Mouse (Mus musculus) spleen, adult 12 weeks (tissue): ENCODE data around the gene Faf1.
A peak's percentile ranks its signal among the peaks of the same experiment; 100 is the strongest.
"Not testable (repeated sequence)": the region's sequence is repeated elsewhere in the genome, so short reads cannot be mapped to it uniquely, and the experiment has no call there.

Experiments
- DNase-seq: peaks from one replicate; pipeline ENCODE4 v3.0.0; 2022; ENCODE audit warnings: low spot score

Faf1 gene

DNA sequence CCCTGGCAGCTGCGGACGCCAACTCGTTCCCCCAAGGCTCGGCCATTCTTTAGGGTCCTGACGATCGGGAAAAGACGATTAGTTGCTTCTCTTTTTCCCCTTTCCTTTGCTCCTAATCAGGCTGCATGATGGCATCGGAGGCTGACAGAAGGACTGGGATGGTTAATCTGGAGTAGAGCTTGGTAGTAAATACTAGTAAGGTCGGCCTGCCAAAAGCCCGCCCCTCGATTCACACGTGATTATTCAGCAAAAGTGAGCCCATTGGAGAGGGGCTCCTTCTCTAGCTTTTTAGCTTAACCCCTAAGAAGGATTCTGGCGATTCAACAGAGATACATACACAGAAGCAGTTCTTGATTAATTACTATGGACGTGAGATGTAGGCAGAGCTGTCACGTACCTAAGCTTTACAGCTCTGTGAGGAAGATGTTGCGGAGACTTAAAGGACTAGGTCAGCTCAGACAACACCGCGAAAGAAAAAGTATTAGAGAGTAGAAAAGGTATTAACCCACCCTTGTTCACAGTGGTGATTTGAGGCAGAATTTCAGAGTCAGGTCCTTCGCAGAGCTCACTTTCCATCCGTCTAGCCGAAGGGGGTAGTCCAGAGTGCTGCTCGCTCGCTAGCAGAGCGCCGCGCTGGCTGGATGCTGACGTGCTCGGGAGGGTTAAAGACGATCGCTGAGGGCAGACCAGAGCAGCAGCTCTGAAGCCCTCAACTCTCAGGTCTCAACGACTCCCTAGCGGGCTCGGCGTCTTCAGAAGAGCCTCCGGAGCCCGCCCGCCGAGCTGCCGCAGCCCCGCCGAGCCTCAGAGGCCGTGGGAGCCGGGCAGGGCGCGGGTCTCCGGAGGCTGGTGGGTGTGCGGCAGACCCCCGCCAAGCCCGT is 11.0 kb upstream of the Faf1 start:
- peak; percentile 53 for DNase-seq

DNA sequence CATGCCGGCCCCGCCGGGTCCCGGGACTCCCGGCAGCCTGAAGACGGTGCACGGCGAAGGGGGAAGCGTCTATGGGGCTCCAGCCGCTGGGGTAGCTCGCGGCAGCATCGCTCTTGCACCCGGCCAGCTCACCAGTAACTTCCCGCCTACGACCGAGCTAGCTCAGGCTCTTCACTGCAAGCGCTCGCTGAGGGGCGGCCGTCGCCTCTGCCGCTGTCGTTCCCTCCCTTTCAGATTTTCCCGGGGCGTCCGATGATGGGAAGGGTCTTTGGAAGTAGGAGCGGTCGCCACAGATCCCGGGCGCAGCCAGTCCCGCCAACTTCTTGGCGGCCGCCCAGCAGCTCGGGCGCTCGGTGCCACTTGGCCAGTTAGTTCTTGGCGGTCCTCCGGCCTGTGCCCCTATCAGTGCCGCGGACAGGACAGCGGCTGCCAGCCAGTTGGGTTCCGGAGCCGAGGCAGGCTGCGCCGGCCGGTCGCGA is 10.4 kb upstream of the Faf1 start:
- DNase-seq, result no peak

DNA sequence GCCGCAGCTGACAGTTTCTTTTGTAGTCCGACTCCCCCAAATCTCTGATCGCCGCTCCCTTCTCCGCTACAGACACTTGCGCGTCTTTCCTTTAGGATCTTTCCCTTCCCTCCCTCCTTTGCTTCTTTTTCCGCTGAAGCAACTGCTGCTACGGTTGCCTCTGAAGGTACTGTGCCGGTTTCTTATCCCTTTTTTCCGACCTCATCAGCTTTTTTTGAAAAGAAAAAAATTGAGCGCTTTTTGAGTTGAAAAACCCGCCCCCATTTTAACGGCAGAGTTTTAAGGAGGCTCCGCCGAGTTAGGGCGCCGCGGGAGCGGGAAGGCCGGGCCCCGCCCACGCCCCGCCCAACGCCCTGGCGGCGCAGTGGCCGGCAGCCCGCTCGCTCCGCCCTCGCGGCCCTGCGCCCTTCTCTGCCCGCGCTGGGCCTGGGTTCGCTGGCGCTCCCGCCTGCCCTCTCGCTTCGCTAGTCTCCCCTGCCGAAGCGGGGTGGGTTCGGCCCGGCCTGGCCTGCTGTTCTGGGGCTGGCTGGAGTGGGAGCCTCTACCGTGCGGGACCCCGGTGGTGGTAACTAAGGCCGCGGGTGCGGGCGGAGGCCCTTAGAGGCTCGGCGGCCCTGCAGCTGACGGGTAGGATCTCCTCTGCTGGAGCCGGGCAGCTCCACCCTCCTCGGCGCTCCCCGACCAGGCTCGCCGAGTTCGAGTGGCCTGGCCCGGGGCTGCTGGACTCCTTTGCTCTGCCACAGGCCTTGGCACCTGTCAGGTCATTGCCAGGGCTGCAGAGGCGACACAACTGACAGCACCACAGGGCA is 9.7 kb upstream of the Faf1 start, which contains the start of gene Cdkn2c:
Gene Cdkn2c, minus strand, starts transcription at position 729 of the 809 bp plus-strand sequence.
- DNase-seq, result peak; percentile 90

DNA sequence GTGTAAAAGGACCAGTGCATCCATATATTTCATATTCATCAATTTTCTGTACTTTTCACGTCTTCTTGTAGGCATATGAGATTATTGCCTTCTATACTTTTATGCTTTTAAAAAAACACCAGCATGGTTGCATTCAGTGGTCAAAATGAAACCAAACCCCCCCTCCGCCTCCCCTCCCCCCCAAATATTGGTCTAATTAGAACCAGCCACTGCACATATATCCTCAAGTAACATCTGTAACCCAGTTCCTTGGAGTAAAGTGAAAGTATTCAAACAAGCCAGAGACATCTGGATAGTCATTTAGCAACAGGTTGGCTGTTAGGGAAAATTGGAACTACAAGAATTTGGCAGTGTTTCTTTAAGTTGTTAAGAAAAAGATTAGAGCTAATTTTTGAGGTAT is 8.9 kb upstream of the Faf1 start:
- DNase-seq, result no peak

DNA sequence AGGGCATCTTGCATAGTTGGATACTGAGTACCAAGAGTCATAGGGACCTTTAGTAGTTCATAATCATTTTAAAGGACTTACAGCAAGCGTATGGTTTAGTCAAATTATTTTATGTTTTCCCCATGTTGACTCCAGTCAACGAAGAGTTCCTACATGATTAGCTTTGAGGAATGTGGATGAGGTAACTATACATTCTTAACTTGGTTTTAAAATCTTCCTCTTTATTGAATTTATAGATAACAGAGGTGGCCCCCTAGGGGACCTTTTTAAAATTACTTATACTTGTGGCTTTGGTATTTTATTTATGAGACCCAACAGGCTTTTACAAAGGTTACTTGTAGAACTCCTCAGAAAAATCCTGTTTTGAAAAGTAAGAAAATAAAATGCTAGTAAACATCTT is 6.2 kb upstream of the Faf1 start:
- DNase-seq, result no peak

DNA sequence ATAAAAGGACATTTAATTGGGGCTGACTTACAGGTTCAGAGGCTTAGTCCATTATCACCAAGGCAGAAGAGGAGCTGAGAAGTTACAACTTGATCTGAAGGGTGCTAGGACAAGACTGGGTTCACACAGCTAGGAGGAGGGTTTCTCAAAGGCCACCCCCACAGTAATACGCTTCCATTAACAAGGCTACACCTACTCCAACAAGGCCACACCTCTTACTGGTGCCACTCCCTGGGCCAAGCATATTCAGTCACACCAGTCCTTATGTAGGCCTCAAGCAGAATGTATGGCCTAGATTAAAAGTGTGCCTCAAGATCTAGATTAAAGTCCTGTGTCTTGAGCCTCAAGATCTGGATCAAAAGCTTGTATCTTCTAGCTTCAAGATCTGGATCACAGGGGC is 4.4 kb upstream of the Faf1 start:
- DNase-seq, result no peak

DNA sequence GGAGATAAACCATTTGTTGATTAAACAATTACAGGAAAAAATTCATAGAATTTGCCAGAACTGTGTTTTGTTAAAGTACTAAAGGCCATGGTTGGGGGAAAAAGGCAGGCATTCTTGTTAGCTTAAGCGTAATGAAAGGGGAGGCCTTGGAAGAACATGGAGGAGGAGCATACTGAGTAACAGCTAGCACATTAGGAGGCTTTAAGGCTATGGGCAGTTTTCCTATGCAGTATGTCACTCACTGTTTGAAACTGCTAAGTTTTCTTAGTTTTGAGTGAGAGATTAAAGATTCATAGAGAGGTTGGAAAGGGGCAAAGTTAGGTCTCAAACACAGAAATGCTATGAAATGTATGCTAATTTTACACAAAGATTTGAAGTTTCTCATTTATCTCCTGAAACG is 2.3 kb upstream of the Faf1 start:
- no peak for DNase-seq

DNA sequence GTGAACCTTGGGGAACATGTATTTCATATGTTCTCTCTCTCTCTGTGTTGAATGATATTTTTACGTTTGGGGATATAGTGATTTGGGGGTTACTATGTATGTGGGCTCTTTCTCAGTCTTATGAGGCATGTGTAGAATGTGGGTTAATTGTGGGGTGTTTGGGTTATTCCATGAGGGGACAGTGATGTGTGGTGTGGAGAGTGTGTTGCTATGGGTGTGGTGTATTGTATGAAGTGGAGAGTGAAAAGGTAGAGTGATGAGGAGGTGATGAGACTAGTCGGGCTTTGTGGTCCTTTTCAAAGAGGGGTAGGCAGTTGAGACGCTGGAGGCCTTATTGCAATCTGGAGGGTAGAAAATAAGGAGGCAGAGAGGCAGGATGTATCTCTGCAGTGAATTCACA is 833 bp downstream of the Faf1 start:
- DNase-seq, result no peak

DNA sequence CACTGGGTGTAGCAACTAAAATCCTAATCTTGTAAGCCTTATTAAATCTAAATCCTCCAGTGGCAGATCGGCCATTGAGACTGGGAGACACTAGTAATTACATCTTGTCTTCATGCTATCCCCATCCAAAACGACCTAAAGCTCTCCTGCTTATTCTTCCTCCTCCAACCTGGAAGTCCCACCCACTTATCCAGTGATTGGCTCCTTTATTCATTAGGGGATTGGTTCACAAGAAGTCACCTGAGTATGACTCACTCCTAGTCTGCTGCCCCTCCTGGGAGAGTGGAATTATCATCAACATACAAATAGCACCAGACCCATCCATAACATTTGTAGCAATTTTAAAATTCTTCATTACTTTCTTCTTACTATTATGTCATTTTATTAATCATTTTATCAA is 7.2 kb downstream of the Faf1 start:
- DNase-seq, result no peak

DNA sequence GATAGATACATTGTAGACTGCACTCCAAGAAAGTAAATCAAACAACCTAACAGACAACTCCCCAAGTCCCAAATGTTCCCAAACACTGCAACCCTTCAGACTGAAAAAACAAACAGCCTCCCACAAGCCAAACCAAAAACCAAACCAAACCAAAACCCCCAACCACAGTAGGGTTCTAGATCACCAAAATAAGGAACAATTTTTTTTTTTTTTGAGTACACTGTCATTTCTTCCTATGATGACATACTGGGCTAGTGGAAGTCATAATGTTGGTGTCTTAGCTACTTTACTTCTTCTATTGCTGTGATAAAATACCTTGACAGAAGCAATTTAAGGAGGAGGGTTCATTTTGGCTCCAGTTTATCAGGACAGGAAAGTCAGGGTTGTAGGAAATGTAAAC is 16.3 kb downstream of the Faf1 start:
- DNase-seq, result no peak

DNA sequence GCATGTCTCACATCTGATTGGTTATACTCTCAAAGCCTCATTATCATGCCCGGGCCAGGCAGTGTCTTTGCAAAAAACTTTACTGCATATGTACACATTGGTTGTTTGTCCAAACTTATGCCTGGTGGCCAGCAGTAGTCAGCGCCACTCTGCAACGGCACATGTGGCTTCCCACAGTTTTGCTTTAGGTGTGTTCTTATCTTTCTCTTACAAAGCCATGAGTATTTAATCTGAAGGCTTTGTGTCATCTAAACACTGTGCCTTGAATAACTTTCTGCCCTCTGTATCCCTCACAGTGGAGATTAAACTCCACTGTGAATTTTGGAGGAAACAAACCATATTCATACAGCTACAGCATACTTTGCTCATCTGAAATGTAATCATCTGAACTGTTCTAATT is 24.3 kb downstream of the Faf1 start:
- DNase-seq, result not testable (repeated sequence)

DNA sequence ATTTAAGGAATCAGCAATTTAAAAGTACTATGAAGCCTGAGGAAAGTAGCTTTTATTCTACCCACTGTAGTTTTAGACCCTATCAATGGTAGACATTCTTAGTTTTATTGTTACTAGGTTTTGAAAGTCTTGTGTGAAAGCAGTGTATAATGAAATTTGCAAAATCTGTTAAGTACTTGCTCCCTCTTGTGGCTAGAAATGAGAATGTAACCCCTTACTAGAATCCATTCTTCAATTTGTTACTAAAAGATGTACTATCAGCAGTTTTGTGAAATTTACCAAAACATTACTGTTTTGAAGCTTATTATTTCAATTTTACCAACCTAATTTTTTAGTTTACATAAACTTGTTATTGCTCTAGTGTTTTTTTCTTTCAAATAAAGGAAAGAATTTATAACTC is 27.2 kb downstream of the Faf1 start:
- DNase-seq, result no peak

DNA sequence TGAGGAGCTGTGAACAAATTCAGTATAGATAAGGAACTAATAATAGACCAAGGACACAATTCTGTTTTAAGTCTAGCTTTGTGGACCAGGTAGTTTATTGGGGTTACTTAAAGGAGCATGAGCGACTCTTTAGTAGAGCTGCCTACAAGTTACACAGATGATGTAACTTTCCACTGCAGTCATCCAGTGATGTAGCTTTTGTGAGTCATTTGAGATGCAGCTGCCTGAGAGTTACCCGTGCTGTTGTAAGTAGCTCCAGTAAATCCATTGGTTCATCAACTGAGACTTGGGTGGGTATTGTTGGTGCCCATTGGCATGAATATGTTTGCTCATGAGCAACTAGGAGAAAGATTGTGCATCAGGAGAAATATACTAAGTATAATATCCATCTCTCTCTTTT is 29.0 kb downstream of the Faf1 start:
- DNase-seq, result no peak

DNA sequence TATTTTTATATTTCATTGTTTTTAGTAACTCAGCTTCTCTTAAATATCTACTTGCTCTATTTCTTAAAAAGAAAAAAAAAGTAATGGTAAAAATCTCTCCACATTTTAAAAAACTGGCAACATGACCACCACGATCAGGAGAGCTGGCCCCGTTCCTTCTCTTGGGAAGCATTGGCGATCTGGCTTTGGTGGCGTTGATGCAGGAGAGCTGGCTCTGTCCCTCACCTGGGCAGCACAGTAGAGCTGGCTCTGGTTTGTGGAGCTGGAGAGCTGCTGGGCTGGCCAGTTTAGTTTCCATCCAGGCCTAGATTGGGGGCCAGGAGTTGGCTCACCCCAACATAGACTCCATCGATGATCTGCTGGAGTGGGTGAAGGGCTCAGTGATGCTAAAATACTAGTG is 42.9 kb downstream of the Faf1 start:
- no peak for DNase-seq

DNA sequence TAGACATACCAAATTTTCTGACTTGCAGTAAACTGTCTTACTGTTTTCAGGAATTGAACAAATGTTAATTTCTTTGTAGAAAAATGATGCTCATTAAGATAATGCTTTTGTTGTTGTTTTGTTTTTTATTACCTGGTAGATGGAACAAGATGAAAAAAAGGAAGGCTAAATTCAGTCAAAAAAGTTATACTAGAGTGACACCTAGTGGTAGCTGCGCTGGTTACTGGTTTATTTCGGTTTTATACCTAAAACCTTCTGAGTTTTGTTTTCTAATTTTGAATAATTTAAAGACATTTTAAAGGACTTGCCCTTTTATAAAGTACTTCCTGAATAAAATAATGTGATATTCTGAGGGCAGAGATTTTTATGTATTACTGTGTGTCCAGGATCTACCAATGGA is 52.9 kb downstream of the Faf1 start:
- no peak for DNase-seq

DNA sequence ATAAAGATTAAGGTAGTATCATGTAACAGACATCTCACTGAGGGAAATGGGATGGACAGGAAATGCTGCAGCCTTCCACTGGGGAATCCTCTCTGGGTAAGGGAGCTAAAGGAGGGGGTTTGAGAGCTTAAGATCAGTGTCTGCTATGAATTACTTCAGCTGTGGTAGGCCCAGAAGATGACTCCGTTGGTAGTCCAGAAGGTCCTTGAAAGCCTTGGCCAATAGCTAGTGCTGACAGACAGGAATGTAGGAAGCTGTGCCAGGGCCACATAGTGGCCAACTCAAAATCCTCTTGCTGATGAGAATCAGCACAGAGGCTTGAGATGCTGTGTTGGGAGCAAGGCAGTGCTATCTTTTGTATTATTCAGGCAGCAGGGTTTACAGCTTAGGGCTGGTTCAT is 59.4 kb downstream of the Faf1 start:
- DNase-seq, result no peak

DNA sequence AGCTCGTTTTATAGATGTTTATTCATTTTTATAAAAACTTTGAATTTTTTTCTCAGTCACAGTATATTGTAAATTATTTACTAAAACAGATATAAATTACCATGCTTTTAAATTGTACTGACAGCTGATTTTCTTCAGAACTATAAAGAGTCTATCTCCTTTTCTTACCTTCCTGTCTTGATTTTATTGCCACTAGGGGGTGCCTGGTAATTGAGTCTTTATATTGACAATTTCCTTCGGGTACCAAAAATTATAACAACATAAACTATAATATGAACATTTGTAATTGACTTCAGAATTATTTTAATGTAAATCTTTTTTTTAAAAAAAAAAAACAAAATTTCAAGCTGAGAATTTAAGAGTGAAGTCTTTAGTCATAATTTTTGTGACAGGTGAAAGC is 67.6 kb downstream of the Faf1 start:
- DNase-seq, result no peak

DNA sequence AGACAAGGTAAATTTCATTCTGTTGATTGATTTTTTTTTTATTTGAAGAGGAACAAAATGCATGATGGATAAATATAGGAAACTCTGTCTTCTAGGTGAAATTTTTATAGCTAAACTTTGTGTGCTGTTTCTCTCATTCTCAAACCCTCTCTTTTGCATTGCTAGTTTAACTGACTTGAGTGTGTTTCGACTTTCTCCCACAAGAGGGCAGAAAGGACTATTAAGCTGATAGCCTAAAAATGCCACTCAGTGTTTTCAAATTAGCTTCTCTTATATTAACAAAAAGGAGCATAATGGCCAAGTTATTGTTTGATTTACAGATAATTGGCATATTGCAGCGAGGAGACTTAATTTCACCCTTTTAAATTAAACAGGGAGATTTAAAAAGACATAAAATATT is 82.6 kb downstream of the Faf1 start:
- DNase-seq, result no peak

DNA sequence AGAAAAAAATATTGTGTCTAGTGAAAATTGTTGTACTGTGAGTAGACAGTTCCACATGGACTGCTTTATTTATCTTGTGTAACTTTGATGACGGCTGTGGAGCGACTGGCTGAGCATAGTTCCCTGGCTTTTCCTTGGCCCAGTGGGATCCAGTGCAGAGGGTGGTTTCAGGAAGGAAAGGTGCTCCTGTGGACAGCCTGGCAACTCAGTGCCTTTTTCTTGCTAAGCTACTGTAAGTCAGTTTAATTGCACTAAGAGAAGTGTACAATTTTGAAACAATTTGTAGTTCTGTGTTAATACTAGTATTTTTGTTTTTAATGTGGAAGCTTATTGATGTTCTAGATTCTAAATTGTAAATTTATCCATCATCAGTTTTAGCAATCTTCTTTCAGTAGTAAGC is 83.5 kb downstream of the Faf1 start:
- no peak for DNase-seq

DNA sequence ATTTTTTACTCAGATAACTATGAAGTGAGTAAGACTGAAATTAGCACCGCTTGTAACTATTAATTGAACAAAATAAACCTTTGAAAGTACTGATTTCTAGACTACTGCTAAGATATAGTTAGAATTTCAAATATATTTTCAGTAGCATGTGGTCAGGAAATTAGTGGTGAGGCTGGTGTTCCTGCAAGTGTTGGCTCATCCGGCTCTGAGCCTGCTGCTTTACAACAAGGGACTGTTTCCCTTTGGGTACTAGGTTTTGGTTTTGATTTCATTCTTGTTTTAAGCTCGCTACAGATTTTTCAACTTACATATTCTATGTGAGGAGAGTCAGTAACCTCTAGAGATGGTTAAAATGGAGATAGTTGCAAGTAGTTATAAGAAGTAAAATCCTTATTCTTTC is 84.1 kb downstream of the Faf1 start:
- DNase-seq, result no peak

DNA sequence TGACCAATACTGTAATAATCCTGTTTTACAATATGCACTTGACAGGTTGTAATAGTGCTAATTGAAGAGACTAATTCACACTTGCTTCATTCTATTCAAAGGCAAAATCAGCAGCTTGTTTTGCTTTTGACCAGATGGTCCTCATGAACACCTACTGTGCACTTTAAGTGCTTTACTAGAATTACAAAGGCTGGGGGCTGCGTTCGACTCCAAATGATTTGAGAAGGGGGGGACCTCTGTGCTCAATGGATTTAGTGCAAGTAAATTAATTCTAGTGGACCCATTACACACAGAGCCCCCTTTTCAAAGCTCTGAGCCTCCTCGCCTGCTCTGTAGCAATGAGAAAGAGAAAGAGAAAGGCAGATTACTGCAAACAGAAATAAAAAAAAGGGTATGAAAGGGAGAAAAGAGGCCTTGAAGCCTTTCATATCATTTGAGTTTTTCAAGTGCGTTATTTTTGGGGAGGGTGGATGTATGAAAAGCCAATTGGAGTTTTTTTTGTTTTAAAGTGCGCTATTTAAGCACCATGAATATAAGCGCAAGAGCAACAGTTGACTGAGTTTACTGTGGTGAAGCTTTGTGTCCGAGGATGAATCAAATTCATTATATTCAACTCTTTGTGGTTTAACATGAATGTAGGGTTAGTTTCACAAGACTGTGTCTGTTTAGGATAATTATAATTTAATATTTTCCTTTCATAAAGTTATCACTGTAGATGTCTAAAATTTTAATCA is 86.5 kb downstream of the Faf1 start:
- no peak for DNase-seq

DNA sequence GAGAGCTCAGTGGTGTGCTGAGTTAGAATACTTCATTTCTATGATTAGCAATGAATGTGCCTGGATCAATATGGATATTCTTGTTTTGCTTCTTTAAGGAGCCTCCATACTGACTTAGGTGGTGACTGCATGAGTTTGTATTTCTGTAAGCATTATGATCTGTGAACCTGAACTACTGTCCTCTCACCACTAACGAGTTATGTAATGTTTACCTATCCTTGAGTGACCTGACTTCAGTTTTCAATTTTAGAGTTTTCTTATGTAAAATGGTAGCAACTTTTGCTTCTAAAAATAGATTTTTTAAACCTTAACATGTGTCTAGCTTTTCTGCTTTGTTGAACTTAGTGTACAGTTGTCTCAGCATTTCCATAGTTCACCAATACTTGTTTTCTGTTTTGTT is 92.7 kb downstream of the Faf1 start:
- DNase-seq, result no peak
